Mouse (Mus musculus): Measurements from ENCODE around the gene Pde8b. TPM values are rescaled to one million over a fixed set of nuclear protein-coding genes. Genes with fewer than 3 reads are reported as not detected.
"Not testable (repeated sequence)": the region's sequence is repeated elsewhere in the genome, so short reads cannot be mapped to it uniquely, and the experiment has no call there.

The Pde8b gene
- polyA plus RNA-seq, 1 experiment from 2014 or later, result 9.7 TPM

GRCm38 (mm10) chr13:95255083-95255482 lies 4.9 kb upstream of the Pde8b start:
- no peak overlapping the region for H3K4me2 ChIP-seq
- H3K27ac ChIP-seq (replicated peaks), result no peak overlapping the region
- no peak for ATAC-seq (ENCODE audit: low FRiP score)
- no peaks in the 10 kb centered on the region for H3K36me3 ChIP-seq
- H3K9me3 ChIP-seq (replicated peaks), result no peaks in the 10 kb centered on the region
- WGBS, result 90% methylated on average over 3 of the region's 3 CpGs
- H3K27me3 ChIP-seq (replicated peaks), result peaks cover 11% of the 10 kb centered on the region
- no peak overlapping the region for H3K4me3 ChIP-seq (replicated peaks)
- peaks cover 2% of the 10 kb centered on the region for H3K4me1 ChIP-seq
- H3K9ac ChIP-seq (replicated peaks), result no peak overlapping the region

- no peak for ATAC-seq (ENCODE audit: low FRiP score)
- Histone ChIP-seq H3K4me1 (no peaks in the 10 kb centered on the region), H3K27ac (replicated peaks) (no peak overlapping the region), H3K9ac (replicated peaks) (no peak overlapping the region), H3K4me2 (no peak overlapping the region), H3K27me3 (replicated peaks) (no peaks in the 10 kb centered on the region), H3K4me3 (replicated peaks) (no peak overlapping the region), H3K36me3 (no peaks in the 10 kb centered on the region), H3K9me3 (replicated peaks) (no peaks in the 10 kb centered on the region)
- 85% methylated on average over 2 of the region's 2 CpGs for WGBS
Measured at GRCm38 (mm10) chr13:95243026-95243425, 7.1 kb downstream of the Pde8b start.

GRCm38 (mm10) chr13:95237488-95237887 lies 12.6 kb downstream of the Pde8b start:
- Histone ChIP-seq H3K9ac (replicated peaks) (no peak overlapping the region), H3K4me1 (no peaks in the 10 kb centered on the region), H3K27ac (replicated peaks) (no peak overlapping the region), H3K4me2 (no peak overlapping the region), H3K27me3 (replicated peaks) (no peaks in the 10 kb centered on the region), H3K36me3 (no peaks in the 10 kb centered on the region), H3K9me3 (replicated peaks) (no peaks in the 10 kb centered on the region), H3K4me3 (replicated peaks) (no peak overlapping the region)
- 88% methylated on average over 2 of the region's 2 CpGs for WGBS
- no peak for ATAC-seq (ENCODE audit: low FRiP score)

- H3K9ac ChIP-seq (replicated peaks), result no peak overlapping the region
- no peak for ATAC-seq (ENCODE audit: low FRiP score)
- no peaks in the 10 kb centered on the region for H3K36me3 ChIP-seq
- no peaks in the 10 kb centered on the region for H3K9me3 ChIP-seq (replicated peaks)
- H3K4me1 ChIP-seq, result no peaks in the 10 kb centered on the region
- no peak overlapping the region for H3K27ac ChIP-seq (replicated peaks)
- 84% methylated on average over 8 of the region's 8 CpGs for WGBS
- no peak overlapping the region for H3K4me3 ChIP-seq (replicated peaks)
- H3K4me2 ChIP-seq, result no peak overlapping the region
- no peaks in the 10 kb centered on the region for H3K27me3 ChIP-seq (replicated peaks)
Measured at GRCm38 (mm10) chr13:95235261-95235660, 14.9 kb downstream of the Pde8b start.

GRCm38 (mm10) chr13:95231366-95232138 lies 18.6 kb downstream of the Pde8b start:
- Histone ChIP-seq H3K9ac (replicated peaks) (no peak overlapping the region), H3K27ac (replicated peaks) (no peak overlapping the region), H3K9me3 (replicated peaks) (no peaks in the 10 kb centered on the region), H3K4me1 (no peaks in the 10 kb centered on the region), H3K27me3 (replicated peaks) (no peaks in the 10 kb centered on the region), H3K4me3 (replicated peaks) (no peak overlapping the region), H3K4me2 (no peak overlapping the region), H3K36me3 (no peaks in the 10 kb centered on the region)
- WGBS, result 88% methylated on average over 8 of the region's 8 CpGs
- ATAC-seq (ENCODE audit: low FRiP score), result no peak

GRCm38 (mm10) chr13:95230326-95230725 lies 19.8 kb downstream of the Pde8b start:
- Histone ChIP-seq H3K4me3 (replicated peaks) (no peak overlapping the region), H3K27ac (replicated peaks) (no peak overlapping the region), H3K36me3 (no peaks in the 10 kb centered on the region), H3K4me1 (no peaks in the 10 kb centered on the region), H3K9ac (replicated peaks) (no peak overlapping the region), H3K9me3 (replicated peaks) (no peaks in the 10 kb centered on the region), H3K4me2 (no peak overlapping the region), H3K27me3 (replicated peaks) (no peaks in the 10 kb centered on the region)
- 67% methylated on average over 1 of the region's 1 CpGs for WGBS
- no peak for ATAC-seq (ENCODE audit: low FRiP score)

GRCm38 (mm10) chr13:95224491-95224890 lies 25.6 kb downstream of the Pde8b start:
- no peak overlapping the region for H3K4me2 ChIP-seq
- H3K27ac ChIP-seq (replicated peaks), result no peak overlapping the region
- no peaks in the 10 kb centered on the region for H3K9me3 ChIP-seq (replicated peaks)
- H3K36me3 ChIP-seq, result no peaks in the 10 kb centered on the region
- no peak for ATAC-seq (ENCODE audit: low FRiP score)
- 89% methylated on average over 2 of the region's 2 CpGs for WGBS
- peaks cover 5% of the 10 kb centered on the region for H3K4me1 ChIP-seq
- H3K27me3 ChIP-seq (replicated peaks), result 0 out of 2 replicates have a peak, but pooled peaks cover 3% of the 10 kb centered on the region
- H3K4me3 ChIP-seq (replicated peaks), result no peak overlapping the region
- H3K9ac ChIP-seq (replicated peaks), result no peak overlapping the region

- Histone ChIP-seq H3K36me3 (no peaks in the 10 kb centered on the region), H3K4me3 (replicated peaks) (peak overlapping the region; percentile 74), H3K4me1 (peaks cover 5% of the 10 kb centered on the region), H3K9me3 (replicated peaks) (no peaks in the 10 kb centered on the region), H3K27me3 (replicated peaks) (0 out of 2 replicates have a peak, but pooled peaks cover 3% of the 10 kb centered on the region), H3K9ac (replicated peaks) (no peak overlapping the region), H3K27ac (replicated peaks) (no peak overlapping the region), H3K4me2 (peak overlapping the region; percentile 91)
- no peak; the same call in 1 of the 2 replicates for ATAC-seq (ENCODE audit: low FRiP score)
- WGBS, result 51% methylated on average over 2 of the region's 2 CpGs
Measured at GRCm38 (mm10) chr13:95223427-95223772, 26.7 kb downstream of the Pde8b start.

- Histone ChIP-seq H3K27ac (replicated peaks) (no peak overlapping the region), H3K4me3 (replicated peaks) (peak overlapping the region; percentile 74), H3K4me1 (peaks cover 5% of the 10 kb centered on the region), H3K27me3 (replicated peaks) (0 out of 2 replicates have a peak, but pooled peaks cover 3% of the 10 kb centered on the region), H3K9ac (replicated peaks) (peak overlapping the region; percentile 70), H3K36me3 (no peaks in the 10 kb centered on the region), H3K4me2 (peak overlapping the region; percentile 91), H3K9me3 (replicated peaks) (no peaks in the 10 kb centered on the region)
- peak; percentile 68 for ATAC-seq (ENCODE audit: low FRiP score)
- 1% methylated on average over 79 of the region's 96 CpGs for WGBS
Measured at GRCm38 (mm10) chr13:95222569-95223426, 27.3 kb downstream of the Pde8b start.

GRCm38 (mm10) chr13:95221882-95222568 lies 28.1 kb downstream of the Pde8b start:
- peak overlapping the region; percentile 91 for H3K4me2 ChIP-seq
- H3K4me3 ChIP-seq (replicated peaks), result peak overlapping the region; percentile 74
- 1% methylated on average over 24 of the region's 24 CpGs for WGBS
- peak; percentile 39 for ATAC-seq (ENCODE audit: low FRiP score)
- no peaks in the 10 kb centered on the region for H3K9me3 ChIP-seq (replicated peaks)
- H3K27me3 ChIP-seq (replicated peaks), result 0 out of 2 replicates have a peak, but pooled peaks cover 3% of the 10 kb centered on the region
- no peak overlapping the region for H3K27ac ChIP-seq (replicated peaks)
- no peaks in the 10 kb centered on the region for H3K36me3 ChIP-seq
- H3K4me1 ChIP-seq, result peaks cover 5% of the 10 kb centered on the region
- peak overlapping the region; percentile 70 for H3K9ac ChIP-seq (replicated peaks)

- H3K9me3 ChIP-seq (replicated peaks); H3K27me3 ChIP-seq (replicated peaks); H3K4me1 ChIP-seq; H3K9ac ChIP-seq (replicated peaks); H3K4me3 ChIP-seq (replicated peaks); ATAC-seq (ENCODE audit: low FRiP score); H3K36me3 ChIP-seq; H3K4me2 ChIP-seq; H3K27ac ChIP-seq (replicated peaks): not testable (repeated sequence)
- WGBS, result 58% methylated on average over 1 of the region's 1 CpGs
Measured at GRCm38 (mm10) chr13:95215661-95216170, 34.4 kb downstream of the Pde8b start.
